Mouse (Mus musculus) T-helper 2 cell (primary cell): ENCODE data around the gene Relb.

Source experiments
- in situ Hi-C: fragments of 300-600 bp; cut with MboI, MseI; formaldehyde crosslinking; loops from one replicate; pipeline ENCODE4 v1.15.1; 2025; ENCODE audit warnings: high pct_unique_total_duplicates

The Relb gene

GRCm38 (mm10) chr7:19557086-19557485 lies 72.2 kb downstream of the Relb start:
- in situ Hi-C loops = no loop called here
